Mouse (Mus musculus) kidney, postnatal 14 days (tissue): ENCODE measurements at regions not wholly inside any gene's neighbourhood (a gene's known extent, or its start where the extent isn't known, plus 50 kb on each side); places are given as distances from the start of the nearest gene placed in this dataset.

Source experiments
- DNase-seq: peaks from one replicate; pipeline ENCODE4 v3.0.0; 2022; ENCODE audit warnings: mixed read lengths

DNA sequence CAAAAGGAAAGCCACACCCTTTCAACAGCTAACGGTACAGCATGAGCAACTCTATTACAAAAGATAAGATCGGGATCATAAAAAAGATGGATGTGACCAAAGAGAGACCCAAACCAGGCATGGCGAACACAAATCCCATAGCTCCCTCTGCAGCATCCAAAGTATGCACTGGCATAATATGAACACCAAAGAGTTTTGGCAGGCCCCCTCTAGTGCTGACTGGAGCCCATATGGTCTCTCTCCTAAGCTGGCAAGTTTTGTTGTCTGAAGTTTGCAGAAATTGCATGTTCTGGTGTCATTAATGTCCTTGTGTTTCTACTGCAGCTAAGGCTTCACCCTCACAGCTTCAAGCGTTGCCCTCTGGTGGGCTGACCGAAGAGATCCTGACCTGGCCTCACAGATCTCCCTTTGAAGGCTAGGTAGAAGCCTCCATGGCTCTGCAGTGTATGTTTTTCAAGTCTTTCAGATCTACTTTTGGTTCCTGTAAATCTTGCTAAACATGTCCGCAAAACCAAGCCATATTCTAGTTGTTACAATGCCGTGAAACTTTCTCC is 75.7 kb upstream of the Bcl2l14 start:
- no peak for DNase-seq

DNA sequence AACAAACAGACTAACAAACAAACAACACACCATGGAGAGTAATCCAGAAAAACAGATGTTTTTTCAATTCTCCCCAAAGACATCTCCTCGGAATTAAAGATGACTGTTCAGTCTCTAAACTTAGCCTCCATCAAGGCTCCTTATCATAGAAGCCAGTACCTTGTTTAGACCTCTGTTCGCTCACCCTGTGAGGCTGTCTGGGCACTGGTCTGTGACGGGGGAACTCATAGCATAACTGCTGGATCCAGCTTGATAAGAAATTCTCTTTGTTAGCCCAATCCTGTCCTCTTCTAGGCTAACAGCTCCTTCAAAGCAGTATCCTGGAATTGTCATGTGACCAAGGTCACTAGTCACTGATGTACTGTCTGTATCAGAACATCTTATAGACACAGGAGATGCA is 72.1 kb upstream of the Bcl2l14 start:
- DNase-seq, result no peak

DNA sequence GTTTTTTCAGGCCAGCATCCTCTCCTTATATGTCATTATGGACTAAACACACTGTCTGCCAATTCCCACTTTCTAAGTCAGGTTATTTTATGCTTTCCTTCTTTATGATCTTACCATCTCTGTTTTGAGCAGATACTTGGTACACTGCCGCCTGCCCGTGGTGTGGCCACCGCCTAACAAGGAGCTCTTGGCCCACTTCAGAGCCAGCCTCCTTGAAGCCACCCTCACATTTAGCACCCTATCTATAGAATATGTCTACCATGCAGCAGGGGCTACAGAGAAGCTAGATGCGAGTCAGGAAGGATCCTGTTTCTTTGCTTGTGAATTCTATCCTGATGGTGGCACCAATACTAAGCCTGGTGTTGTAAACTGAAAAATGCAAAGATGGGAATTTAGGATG is 70.6 kb upstream of the Bcl2l14 start:
- DNase-seq, result no peak

DNA sequence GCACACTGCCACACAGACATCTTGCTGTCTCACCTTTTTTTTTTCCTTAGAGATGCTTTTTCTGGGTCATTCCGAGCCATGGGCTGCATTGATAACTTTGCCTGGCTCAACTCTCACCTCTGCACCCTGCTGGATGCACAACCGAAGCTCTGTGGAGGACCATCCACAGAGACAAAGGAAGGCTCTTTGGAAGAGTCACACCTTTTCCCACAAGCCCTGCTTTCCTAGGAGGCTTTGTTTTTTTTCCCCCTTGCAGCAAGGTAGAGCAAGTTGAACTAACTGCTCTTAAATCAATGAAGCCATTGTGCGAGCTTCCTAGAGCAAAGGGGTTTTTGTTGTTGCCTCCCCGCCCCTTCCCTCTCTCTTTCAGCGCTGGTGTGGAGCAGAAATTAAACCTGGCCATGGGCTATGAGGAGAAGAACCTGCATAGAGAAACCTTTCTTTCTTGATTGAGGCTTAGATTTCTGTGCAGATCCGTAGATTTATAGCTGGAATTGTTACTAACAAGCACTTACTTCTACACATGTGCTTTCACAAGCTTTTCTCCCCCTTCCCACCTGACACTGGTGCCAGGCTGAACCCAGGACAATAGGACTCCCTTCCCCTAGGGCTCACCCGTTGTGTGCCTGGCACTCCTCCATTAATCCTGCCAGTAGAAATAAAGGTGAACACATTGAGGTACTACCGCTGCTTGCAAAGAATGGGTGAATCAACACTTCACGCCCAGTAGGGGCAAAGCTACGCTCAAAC is 66.4 kb upstream of the Bcl2l14 start:
- no peak for DNase-seq

DNA sequence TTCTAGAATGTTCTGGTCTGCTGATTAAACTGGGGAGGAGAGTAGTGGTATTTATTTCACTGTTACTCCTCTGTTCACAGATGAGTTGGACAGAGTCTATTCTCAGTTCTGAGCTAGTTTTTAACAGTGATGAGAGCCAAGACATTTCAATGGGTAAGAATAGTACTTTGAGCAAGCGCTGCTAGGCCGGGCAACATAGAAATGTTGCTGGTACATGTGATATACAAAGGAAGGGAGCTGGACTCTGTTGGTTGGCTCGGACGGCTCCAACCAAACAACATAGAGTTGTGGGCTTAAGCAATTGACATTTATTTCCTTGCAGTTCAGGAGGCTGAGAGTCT is 65.8 kb upstream of the Bcl2l14 start:
- no peak for DNase-seq

DNA sequence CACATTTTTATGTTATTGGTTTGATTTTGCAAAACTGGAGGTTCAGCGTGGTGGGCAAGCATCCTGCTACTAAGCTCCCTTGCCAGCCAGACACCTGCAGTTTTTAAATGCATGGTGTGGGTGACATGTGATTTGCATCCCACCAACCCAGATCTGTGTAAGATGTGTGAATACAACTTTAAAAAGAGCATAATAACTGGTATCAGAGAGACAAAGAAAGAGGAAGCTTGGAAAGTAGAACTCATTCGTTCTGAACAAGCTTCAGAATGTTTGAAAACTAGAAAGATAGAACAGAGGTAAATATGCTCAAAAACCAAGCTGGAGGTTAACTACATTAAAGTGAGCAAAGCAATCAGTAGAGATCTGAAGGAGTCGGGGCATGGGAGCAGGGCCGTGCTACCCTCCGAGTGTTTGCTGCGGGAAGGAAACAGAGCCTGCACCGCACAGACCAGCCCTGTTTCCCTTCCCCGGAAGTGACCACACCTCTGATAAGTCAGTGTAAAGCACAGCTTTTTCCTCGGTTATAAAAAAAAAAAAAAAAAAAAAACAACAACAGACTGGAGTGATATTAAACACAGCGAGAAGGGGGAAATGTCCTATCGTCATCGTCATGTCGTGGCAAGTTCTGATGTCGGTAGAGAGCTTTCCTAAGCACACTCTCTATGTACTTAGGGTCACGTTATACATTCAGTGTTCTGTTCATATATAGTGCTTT is 63.2 kb upstream of the Bcl2l14 start:
- peak; percentile 9 for DNase-seq

DNA sequence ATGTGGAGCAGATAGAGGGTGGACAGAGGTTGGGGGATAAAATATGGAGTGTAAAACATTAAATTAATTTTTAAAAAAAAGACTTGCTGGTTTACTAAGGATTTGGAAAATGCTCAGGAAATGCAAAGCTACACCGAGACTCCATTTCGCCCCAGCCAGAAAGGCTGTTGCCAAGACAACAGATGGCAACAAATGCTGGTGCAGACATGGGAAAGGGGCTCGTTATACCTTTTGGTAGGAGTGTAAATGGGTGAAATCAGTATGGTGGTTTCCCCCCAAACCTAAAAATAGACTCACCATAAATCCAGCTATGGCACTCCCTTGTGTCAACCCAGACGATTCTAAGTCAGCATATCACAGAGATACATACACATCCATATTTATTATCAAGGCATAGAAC is 60.4 kb upstream of the Bcl2l14 start:
- no peak for DNase-seq

DNA sequence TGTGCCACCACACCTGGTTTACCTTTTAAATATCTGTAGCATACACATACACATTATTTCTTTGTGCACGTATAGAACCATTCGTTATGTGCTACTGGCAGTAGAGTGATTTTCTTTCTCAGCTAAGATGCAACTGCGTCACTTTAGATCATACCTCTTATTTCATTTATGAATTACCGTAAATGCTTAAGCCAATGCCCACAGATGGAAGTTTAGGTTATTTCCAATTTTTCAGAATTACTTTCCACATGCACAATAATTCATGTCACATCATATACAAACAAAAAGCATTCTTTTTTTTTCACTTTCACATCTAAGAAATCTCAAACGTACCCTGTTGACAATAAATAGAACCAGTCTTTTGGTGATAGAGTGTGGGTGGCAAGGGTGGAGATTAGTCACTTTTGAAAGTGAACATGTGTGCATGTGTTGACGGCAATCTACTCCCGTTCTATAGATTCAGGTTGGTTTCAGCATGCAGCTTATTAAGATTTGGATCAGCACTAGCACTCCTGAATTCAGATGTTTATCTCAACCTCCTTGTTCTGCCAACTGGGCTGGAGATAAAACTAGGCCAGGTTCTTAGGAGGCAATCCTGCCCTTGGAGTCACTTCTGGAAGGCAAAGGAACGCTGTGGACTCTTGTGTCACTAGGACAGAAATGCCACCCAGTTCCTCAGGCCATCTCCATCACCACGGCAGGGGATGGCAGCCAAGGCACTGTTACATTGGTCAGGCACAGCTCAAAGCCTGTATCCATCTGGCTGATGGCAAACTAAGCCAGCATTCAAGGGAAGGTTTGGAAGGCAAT is 53.1 kb upstream of the Bcl2l14 start:
- DNase-seq, result no peak

DNA sequence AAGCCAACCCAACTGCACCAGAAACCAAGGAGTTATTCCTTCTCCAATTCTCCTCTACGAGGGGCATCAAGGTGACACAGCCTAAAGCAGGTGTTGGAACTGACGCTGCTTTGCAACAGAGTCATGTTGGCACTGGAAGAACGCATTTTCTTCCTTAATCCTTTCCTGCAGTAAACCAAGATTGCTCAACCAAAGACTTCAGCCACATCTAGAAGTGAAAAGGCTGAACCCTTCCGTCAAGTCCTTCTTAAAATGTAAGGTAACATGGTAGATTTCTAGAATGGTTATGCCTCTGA is 52.6 kb upstream of the Bcl2l14 start:
- no peak for DNase-seq
